Mouse (Mus musculus) embryonic facial prominence, embryonic 12.5 days (tissue): ENCODE measurements at regions not wholly inside any gene's neighbourhood (a gene's known extent, or its start where the extent isn't known, plus 50 kb on each side); places are given as distances from the start of the nearest gene placed in this dataset.

ENCODE experiments used
- ATAC-seq: fragments of 200-750 bp; cut with Nextera tagmentation; 2 replicates; pipeline ENCODE4 v1.8.0; 2017; ENCODE audit not compliant: insufficient number of reproducible peaks, insufficient read depth, low FRiP score, low TSS enrichment
- H3K27ac ChIP-seq: fragments of 300-500 bp; sonication (generic); 2 replicates; pipeline ENCODE4 v1.5.1; 2016; ENCODE audit warnings: mild to moderate bottlenecking
- H3K27me3 ChIP-seq: fragments of 300-500 bp; sonication (generic); 2 replicates; pipeline ENCODE4 v1.6.1; 2016; ENCODE audit warnings: mild to moderate bottlenecking, moderate library complexity
- H3K36me3 ChIP-seq: fragments of 300-500 bp; sonication (generic); 2 replicates; pipeline ENCODE4 v1.6.1; 2016; ENCODE audit warnings: mild to moderate bottlenecking
- H3K4me1 ChIP-seq: fragments of 300-500 bp; sonication (generic); 2 replicates; pipeline ENCODE4 v1.6.1; 2016
- H3K4me2 ChIP-seq: fragments of 300-500 bp; sonication (generic); replicated peaks from 2 replicates; pipeline ENCODE4 v1.6.1; 2016; ENCODE audit warnings: mild to moderate bottlenecking, moderate library complexity
- H3K4me3 ChIP-seq: fragments of 300-500 bp; sonication (generic); 2 replicates; pipeline ENCODE4 v1.5.1; 2016; ENCODE audit warnings: mild to moderate bottlenecking
- H3K9ac ChIP-seq: fragments of 300-500 bp; sonication (generic); 2 replicates; pipeline ENCODE4 v1.6.1; 2016; ENCODE audit warnings: mild to moderate bottlenecking, moderate library complexity
- H3K9me3 ChIP-seq: fragments of 300-500 bp; sonication (generic); 2 replicates; pipeline ENCODE4 v1.6.1; 2016; ENCODE audit warnings: mild to moderate bottlenecking, moderate library complexity
- WGBS: fragments of 180-500 bp; shearing (Covaris S2); methylation state at CpG from one replicate; pipeline ENCODE4 v1.1.7; 2016; 5-methylcytosine and 5-hydroxymethylcytosine counted together

- WGBS, result 49% methylated on average over 6 of the region's 6 CpGs
- no peak overlapping the region for H3K9ac ChIP-seq
- no peaks in the 10 kb centered on the region for H3K4me1 ChIP-seq
- no peak overlapping the region for H3K27ac ChIP-seq
- no peak overlapping the region for H3K4me2 ChIP-seq
- no peaks in the 10 kb centered on the region for H3K36me3 ChIP-seq
- no peaks in the 10 kb centered on the region for H3K9me3 ChIP-seq
- H3K4me3 ChIP-seq, result no peak overlapping the region
- no peaks in the 10 kb centered on the region for H3K27me3 ChIP-seq
- peak; percentile 35; the same call in 1 of the 2 replicates for ATAC-seq
Measured at GRCm38 (mm10) chrX:14273628-14274337, 62.8 kb downstream of the H2al1n start.

GRCm38 (mm10) chrX:14279312-14279711 lies 68.4 kb downstream of the H2al1n start:
- H3K9me3 ChIP-seq, result no peaks in the 10 kb centered on the region
- no peak overlapping the region for H3K9ac ChIP-seq
- no peak for ATAC-seq
- WGBS, result 46% methylated on average over 2 of the region's 2 CpGs
- no peaks in the 10 kb centered on the region for H3K4me1 ChIP-seq
- no peak overlapping the region for H3K4me3 ChIP-seq
- no peak overlapping the region for H3K27ac ChIP-seq
- no peaks in the 10 kb centered on the region for H3K27me3 ChIP-seq
- no peaks in the 10 kb centered on the region for H3K36me3 ChIP-seq
- no peak overlapping the region for H3K4me2 ChIP-seq

DNA sequence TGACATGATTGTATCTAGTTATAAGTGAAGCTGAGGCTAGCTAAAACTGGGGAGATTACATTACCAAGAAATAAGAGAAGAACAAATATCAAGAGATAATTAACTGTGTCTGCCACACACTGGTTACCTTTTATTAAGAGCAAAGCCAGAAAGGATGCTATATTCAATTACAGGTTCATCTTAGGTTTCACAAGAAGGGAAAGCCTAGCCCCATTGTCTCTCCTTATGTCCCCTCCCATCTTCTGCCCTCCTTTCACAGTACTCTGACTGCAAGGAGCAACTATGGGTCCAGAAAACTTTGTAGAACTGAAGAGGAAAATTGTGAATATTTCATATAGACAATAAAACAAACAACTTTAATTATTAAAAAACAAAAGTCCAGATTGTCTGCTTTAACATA lies 68.8 kb downstream of the H2al1n start:
- Histone ChIP-seq H3K9me3 (no peaks in the 10 kb centered on the region), H3K4me2 (no peak overlapping the region), H3K4me1 (no peaks in the 10 kb centered on the region), H3K4me3 (no peak overlapping the region), H3K9ac (no peak overlapping the region), H3K27me3 (no peaks in the 10 kb centered on the region), H3K36me3 (no peaks in the 10 kb centered on the region), H3K27ac (no peak overlapping the region)
- ATAC-seq, result no peak

GRCm38 (mm10) chrX:14294890-14295289 lies 83.9 kb downstream of the H2al1n start:
- Histone ChIP-seq H3K27me3 (no peaks in the 10 kb centered on the region), H3K4me1 (no peaks in the 10 kb centered on the region), H3K27ac (no peak overlapping the region), H3K36me3 (no peaks in the 10 kb centered on the region), H3K4me2 (no peak overlapping the region), H3K4me3 (no peak overlapping the region), H3K9ac (no peak overlapping the region), H3K9me3 (no peaks in the 10 kb centered on the region)
- ATAC-seq, result no peak
- 86% methylated on average over 6 of the region's 6 CpGs for WGBS

DNA sequence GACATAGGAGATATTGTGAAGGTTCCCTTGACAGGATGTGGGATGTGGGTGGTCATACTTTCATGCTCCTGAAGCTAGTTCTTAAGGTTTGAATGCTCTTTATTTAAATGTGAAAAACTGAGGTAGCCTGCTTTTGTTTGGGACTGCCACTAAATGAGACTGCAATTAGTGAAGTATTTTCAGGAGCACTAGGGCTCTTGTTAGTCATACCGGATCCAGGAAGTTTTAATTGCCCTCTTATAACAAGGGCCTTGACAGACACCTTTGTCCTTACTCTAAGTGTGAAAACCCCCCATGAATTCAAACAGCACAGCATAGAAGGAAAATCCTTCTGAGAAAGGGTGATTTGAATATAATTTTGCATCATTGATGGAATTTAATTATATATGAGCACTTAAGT lies 91.2 kb downstream of the H2al1n start:
- ATAC-seq, result no peak
- WGBS, result 61% methylated on average over 1 of the region's 1 CpGs
- no peak overlapping the region for H3K27ac ChIP-seq
- no peak overlapping the region for H3K4me2 ChIP-seq
- H3K4me3 ChIP-seq, result no peak overlapping the region
- no peaks in the 10 kb centered on the region for H3K36me3 ChIP-seq
- H3K27me3 ChIP-seq, result no peaks in the 10 kb centered on the region
- no peaks in the 10 kb centered on the region for H3K4me1 ChIP-seq
- no peaks in the 10 kb centered on the region for H3K9me3 ChIP-seq
- H3K9ac ChIP-seq, result no peak overlapping the region

- H3K9ac ChIP-seq, result no peak overlapping the region
- H3K9me3 ChIP-seq, result no peaks in the 10 kb centered on the region
- ATAC-seq, result no peak
- H3K4me2 ChIP-seq, result no peak overlapping the region
- no peaks in the 10 kb centered on the region for H3K27me3 ChIP-seq
- 62% methylated on average over 1 of the region's 1 CpGs for WGBS
- H3K4me1 ChIP-seq, result no peaks in the 10 kb centered on the region
- H3K36me3 ChIP-seq, result no peaks in the 10 kb centered on the region
- H3K27ac ChIP-seq, result no peak overlapping the region
- H3K4me3 ChIP-seq, result no peak overlapping the region
Measured at GRCm38 (mm10) chrX:14312746-14313145, 101.8 kb downstream of the H2al1n start.

DNA sequence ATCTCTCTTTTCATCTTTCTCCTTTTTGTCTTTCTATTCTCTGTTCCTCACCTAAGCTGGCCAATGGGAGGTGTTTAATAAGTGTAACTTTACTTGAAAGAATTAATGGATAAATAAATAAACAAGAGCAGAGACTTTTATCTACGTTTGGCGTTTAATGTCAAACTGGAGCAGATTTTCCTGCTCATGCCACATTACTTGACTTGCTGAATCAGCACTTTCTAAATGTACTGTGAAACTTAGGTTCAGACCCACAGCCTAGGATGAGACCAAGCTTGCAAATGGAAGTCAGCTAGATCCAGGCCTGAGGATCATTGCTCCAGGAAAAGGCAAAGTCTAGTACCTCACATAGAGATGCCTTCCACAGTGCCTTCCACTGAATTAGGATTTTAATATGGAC lies 141.5 kb downstream of the H2al1n start:
- no peak for ATAC-seq
- H3K27me3 ChIP-seq, result no peaks in the 10 kb centered on the region
- no peaks in the 10 kb centered on the region for H3K9me3 ChIP-seq
- H3K4me2 ChIP-seq, result no peak overlapping the region
- H3K27ac ChIP-seq, result no peak overlapping the region
- no peaks in the 10 kb centered on the region for H3K4me1 ChIP-seq
- no peak overlapping the region for H3K9ac ChIP-seq
- WGBS, result 63% methylated on average over 2 of the region's 2 CpGs
- H3K4me3 ChIP-seq, result no peak overlapping the region
- H3K36me3 ChIP-seq, result no peaks in the 10 kb centered on the region

- no peak overlapping the region for H3K27ac ChIP-seq
- WGBS, result 65% methylated on average over 3 of the region's 3 CpGs
- H3K4me1 ChIP-seq, result no peaks in the 10 kb centered on the region
- no peak for ATAC-seq
- no peaks in the 10 kb centered on the region for H3K36me3 ChIP-seq
- no peak overlapping the region for H3K9ac ChIP-seq
- H3K4me2 ChIP-seq, result no peak overlapping the region
- H3K4me3 ChIP-seq, result no peak overlapping the region
- no peaks in the 10 kb centered on the region for H3K9me3 ChIP-seq
- no peaks in the 10 kb centered on the region for H3K27me3 ChIP-seq
Measured at GRCm38 (mm10) chrX:14353366-14353765, 142.4 kb downstream of the H2al1n start.

DNA sequence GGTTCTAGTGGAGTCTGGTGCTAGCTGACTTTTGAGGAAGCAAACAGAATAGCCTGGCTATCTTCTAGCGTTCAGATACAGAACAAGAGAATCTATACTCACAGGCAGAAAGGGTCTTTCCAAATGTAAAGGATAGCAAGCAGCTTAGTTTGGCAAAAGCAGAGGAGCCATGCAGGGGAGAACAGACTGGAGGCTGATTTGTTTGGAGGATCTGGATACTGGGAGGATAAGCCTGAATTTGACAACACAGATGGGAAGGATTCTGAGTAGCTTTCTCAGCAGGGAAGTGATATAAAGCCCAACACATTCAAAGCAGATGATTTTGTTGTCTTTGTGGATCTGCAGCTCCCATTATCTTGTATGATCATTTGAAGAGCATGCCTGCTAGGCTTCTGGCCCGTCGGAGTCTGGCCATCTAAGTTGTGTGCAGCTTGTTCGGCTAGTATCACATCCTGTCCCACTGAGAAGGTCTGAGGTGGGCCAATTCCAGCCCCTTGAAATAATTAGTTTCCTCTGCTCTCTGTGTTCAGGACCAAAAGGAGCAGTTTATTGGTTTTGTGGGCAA lies 145.6 kb downstream of the H2al1n start:
- 77% methylated on average over 4 of the region's 4 CpGs for WGBS
- Histone ChIP-seq H3K27me3 (no peaks in the 10 kb centered on the region), H3K4me3 (no peak overlapping the region), H3K4me2 (no peak overlapping the region), H3K36me3 (no peaks in the 10 kb centered on the region), H3K27ac (no peak overlapping the region), H3K9me3 (no peaks in the 10 kb centered on the region), H3K4me1 (no peaks in the 10 kb centered on the region), H3K9ac (no peak overlapping the region)
- no peak for ATAC-seq
